ENCODE assay signal across 22 mouse cellular contexts in genomic region chr8:95991826-95992463, GRCm38 (mm10).
DNase-seq lines count a peak whose midpoint lies in the region; ATAC-seq and TF ChIP-seq lines count a peak whose summit lies in the region.
"Had no signal": no experiment of that assay in that cellular context is flagged by ENCODE, and none has a peak within 500 bp of the region (broad histone marks: within the 10 kb centered on the region; RNA-seq: fewer than 3 reads in every experiment).

No protein-coding gene starts in this region.

- 70% methylated on average over 8 of the region's 8 CpGs for WGBS in embryonic facial prominence, embryonic 14.5 days
- 82% methylated on average over 8 of the region's 8 CpGs for WGBS in embryonic facial prominence, embryonic 10.5 days
- 74% methylated on average over 8 of the region's 8 CpGs for WGBS in kidney, adult 2 months

- H3K9ac ChIP-seq in embryonic facial prominence, embryonic 14.5 days (ENCODE audit: low read depth, low read length): no peak overlapping the region
- H3K9ac ChIP-seq: hindbrain, embryonic 14.5 days; intestine, embryonic 15.5 days; liver, embryonic 13.5 days had no signal

- TF ChIP-seq POLR2A in kidney, adult 2 months (IDR thresholded peaks at IDR 0.05; ENCODE audit: low read depth, low read length): no peak

- peak; percentile 27 for DNase-seq in embryonic facial prominence, embryonic 14.5 days (ENCODE audit: low spot score)
- DNase-seq in embryonic facial prominence, embryonic 10.5 days (ENCODE audit: low spot score): no peak
- DNase-seq in layer of hippocampus, adult 9-11 months: peak; percentile 4
- no peak for DNase-seq in layer of hippocampus, postnatal 25 days (ENCODE audit: extremely low spot score in 1 of 2, low spot score in 1 of 2)
- peak; percentile 9 for DNase-seq in right cerebral cortex, postnatal 4 days
- DNase-seq in right cerebral cortex, postnatal 25 days: no peak
- DNase-seq in kidney, adult 2 months: no peak
- DNase-seq: adrenal gland, adult 2 months; cerebellum, adult 2 months; gastrocnemius, postnatal 36 days; heart, adult 2 months; kidney, postnatal 25 days; liver, embryonic 13.5 days; lung, adult 2 months; spleen, adult 18-20 months; thymus, postnatal 14 days had no signal

- no peak overlapping the region for H3K4me2 ChIP-seq in embryonic facial prominence, embryonic 14.5 days (ENCODE audit: low read depth, low read length)
- H3K4me2 ChIP-seq: hindbrain, embryonic 14.5 days; intestine, embryonic 15.5 days; liver, embryonic 13.5 days had no signal

- TF ChIP-seq CTCF in kidney, adult 2 months (conservative IDR thresholded peaks at IDR 0.05; ENCODE audit: insufficient read depth, insufficient read length, low read depth, low read length): no peak

- no peak overlapping the region for H3K4me3 ChIP-seq in embryonic facial prominence, embryonic 14.5 days (ENCODE audit: low read depth, low read length)
- no peak overlapping the region for H3K4me3 ChIP-seq in embryonic facial prominence, embryonic 10.5 days
- H3K4me3 ChIP-seq in kidney, adult 2 months (ENCODE audit: insufficient read depth, low read depth, low read length): no peak overlapping the region
- H3K4me3 ChIP-seq: heart, adult 2 months; intestine, embryonic 15.5 days; layer of hippocampus, adult 2 months; liver, embryonic 13.5 days; megakaryocyte, embryonic 14.5 days had no signal

- H3K27me3 ChIP-seq in embryonic facial prominence, embryonic 14.5 days (replicated peaks; ENCODE audit: control insufficient read depth, insufficient read depth, low read length): no peaks in the 10 kb centered on the region
- peaks cover 13% of the 10 kb centered on the region; the same call in 1 of the 2 replicates for H3K27me3 ChIP-seq in embryonic facial prominence, embryonic 10.5 days (replicated peaks; ENCODE audit: low read depth, poor library complexity, severe bottlenecking)
- H3K27me3 ChIP-seq in kidney, adult 2 months (replicated peaks; ENCODE audit: control insufficient read depth, insufficient read depth, low read length): no peaks in the 10 kb centered on the region
- H3K27me3 ChIP-seq: intestine, embryonic 15.5 days; liver, embryonic 13.5 days; megakaryocyte, embryonic 14.5 days had no signal

- no peak overlapping the region for H3K27ac ChIP-seq in embryonic facial prominence, embryonic 14.5 days (replicated peaks; ENCODE audit: low read depth, low read length)
- no peak overlapping the region for H3K27ac ChIP-seq in embryonic facial prominence, embryonic 10.5 days (replicated peaks)
- no peak overlapping the region for H3K27ac ChIP-seq in kidney, adult 2 months (ENCODE audit: insufficient read depth, low read depth, low read length)
- H3K27ac ChIP-seq: heart, adult 2 months; hindbrain, embryonic 14.5 days; intestine, embryonic 15.5 days; layer of hippocampus, adult 2 months; liver, embryonic 13.5 days had no signal

- H3K36me3 ChIP-seq in embryonic facial prominence, embryonic 14.5 days (ENCODE audit: control insufficient read depth, insufficient read depth, low read length): no peaks in the 10 kb centered on the region
- no peaks in the 10 kb centered on the region for H3K36me3 ChIP-seq in embryonic facial prominence, embryonic 10.5 days (replicated peaks)
- no peaks in the 10 kb centered on the region for H3K36me3 ChIP-seq in kidney, adult 2 months (ENCODE audit: control insufficient read depth, insufficient read depth, low read length)
- H3K36me3 ChIP-seq: intestine, embryonic 15.5 days; liver, embryonic 13.5 days had no signal

- H3K4me1 ChIP-seq in embryonic facial prominence, embryonic 14.5 days (ENCODE audit: control insufficient read depth, insufficient read depth, low read length): no peaks in the 10 kb centered on the region
- peaks cover 5% of the 10 kb centered on the region; the same call in 1 of the 2 replicates for H3K4me1 ChIP-seq in embryonic facial prominence, embryonic 10.5 days
- H3K4me1 ChIP-seq in kidney, adult 2 months (ENCODE audit: control insufficient read depth, insufficient read depth, low read length): no peaks in the 10 kb centered on the region
- H3K4me1 ChIP-seq: intestine, embryonic 15.5 days; liver, embryonic 13.5 days; megakaryocyte, embryonic 14.5 days had no signal

- no peaks in the 10 kb centered on the region for H3K9me3 ChIP-seq in embryonic facial prominence, embryonic 14.5 days (ENCODE audit: control insufficient read depth, low read length)
- no peaks in the 10 kb centered on the region for H3K9me3 ChIP-seq in embryonic facial prominence, embryonic 10.5 days
- H3K9me3 ChIP-seq: intestine, embryonic 15.5 days; megakaryocyte, embryonic 14.5 days had no signal

- no peak for ATAC-seq in embryonic facial prominence, embryonic 14.5 days (ENCODE audit: low read depth)
- ATAC-seq: CD4-positive, CD25-positive, alpha-beta regulatory T cell, adult 4 months; intestine, embryonic 15.5 days; midbrain, embryonic 16.5 days had no signal

Comparison
In these comparisons a context has a peak if more than half of its experiments do, and no peak if none do; other contexts are left out.
1. DNase-seq: peak in embryonic facial prominence, embryonic 14.5 days (single experiment), layer of hippocampus, adult 9-11 months (single experiment) and right cerebral cortex, postnatal 4 days (single experiment); none in embryonic facial prominence, embryonic 10.5 days (single experiment), layer of hippocampus, postnatal 25 days (0 of 2), right cerebral cortex, postnatal 25 days (single experiment) and kidney, adult 2 months (single experiment).